Mouse (Mus musculus): ENCODE data around the gene Sik1. TPM values are rescaled to one million over a fixed set of nuclear protein-coding genes. Genes with fewer than 3 reads are reported as not detected.

Gene Sik1
- polyA plus RNA-seq, 1 experiment from 2014 or later = 7.0 TPM

DNA sequence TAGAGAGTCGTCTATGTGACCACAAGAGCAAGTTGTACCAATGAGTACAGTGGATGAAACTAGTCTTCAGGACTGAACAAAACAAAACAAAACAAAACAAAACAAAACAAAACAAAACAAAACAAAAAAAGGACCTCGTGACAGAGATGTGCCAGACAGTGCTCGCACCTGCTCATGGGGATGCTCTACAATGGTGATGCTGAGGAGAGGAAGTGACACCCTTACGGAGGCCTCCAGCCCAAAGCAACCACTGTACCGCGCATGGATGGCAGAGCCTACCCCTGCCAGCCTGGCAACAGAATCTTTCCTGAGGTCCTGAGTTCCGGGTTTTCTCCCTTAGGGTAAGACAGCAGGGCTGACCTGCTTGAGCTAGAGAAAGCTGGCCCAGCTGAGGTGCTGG lies 46.5 kb downstream of the Sik1 start:
- Histone ChIP-seq H3K27me3 (replicated peaks) (no peaks in the 10 kb centered on the region), H3K9me3 (replicated peaks) (no peaks in the 10 kb centered on the region), H3K27ac (no peak overlapping the region), H3K4me1 (peaks cover 10% of the 10 kb centered on the region; the same call in 1 of the 2 replicates), H3K9ac (no peak overlapping the region), H3K36me3 (no peaks in the 10 kb centered on the region), H3K4me2 (no peak overlapping the region), H3K4me3 (no peak overlapping the region)
- ATAC-seq = no peak
- 69% methylated on average over 7 of the region's 7 CpGs for WGBS (ENCODE audit: insufficient replicate concordance)

DNA sequence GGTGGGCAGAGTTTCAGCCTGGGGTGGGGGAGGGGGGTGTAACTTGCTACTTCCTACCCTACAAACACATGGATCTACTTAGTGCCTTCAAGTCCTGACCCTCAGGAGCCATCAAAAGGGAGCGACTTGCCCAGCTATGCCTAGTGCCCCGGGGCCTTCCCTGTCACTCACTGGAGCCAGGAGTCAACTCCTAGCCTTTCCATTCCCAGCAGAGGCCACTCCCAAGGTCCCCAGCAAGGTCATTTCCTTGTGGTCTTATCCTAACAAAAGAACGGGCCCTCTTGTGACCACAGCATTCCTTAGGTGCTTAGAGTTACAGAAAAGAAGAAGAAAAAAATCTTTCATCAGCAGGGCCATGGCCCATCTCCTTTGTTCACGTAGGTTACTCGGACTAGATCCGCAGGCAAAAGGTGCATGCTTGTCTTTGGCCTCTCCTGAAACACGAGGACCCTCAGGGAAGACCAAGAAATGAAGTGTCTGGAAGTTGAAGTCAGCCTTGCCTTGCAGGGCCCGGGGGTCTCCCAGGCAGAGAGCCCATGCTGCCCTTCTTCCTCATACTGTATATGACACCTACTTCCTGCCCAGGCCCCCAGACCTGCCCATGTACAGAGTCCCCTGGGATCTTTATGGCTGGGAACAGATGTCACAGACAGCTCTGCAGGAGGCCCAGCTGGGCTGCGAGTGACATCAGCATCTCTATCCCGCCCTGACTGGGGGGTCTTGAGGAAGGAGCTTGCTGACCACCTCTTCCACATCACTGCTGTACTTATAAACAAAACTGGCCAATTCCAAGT lies 47.3 kb downstream of the Sik1 start:
- Histone ChIP-seq H3K36me3 (no peaks in the 10 kb centered on the region), H3K27ac (no peak overlapping the region), H3K27me3 (replicated peaks) (no peaks in the 10 kb centered on the region), H3K9me3 (replicated peaks) (no peaks in the 10 kb centered on the region), H3K4me2 (no peak overlapping the region), H3K4me3 (no peak overlapping the region), H3K9ac (no peak overlapping the region), H3K4me1 (peaks cover 10% of the 10 kb centered on the region; the same call in 1 of the 2 replicates)
- WGBS (ENCODE audit: insufficient replicate concordance) = 50% methylated on average over 10 of the region's 10 CpGs
- no peak for ATAC-seq

DNA sequence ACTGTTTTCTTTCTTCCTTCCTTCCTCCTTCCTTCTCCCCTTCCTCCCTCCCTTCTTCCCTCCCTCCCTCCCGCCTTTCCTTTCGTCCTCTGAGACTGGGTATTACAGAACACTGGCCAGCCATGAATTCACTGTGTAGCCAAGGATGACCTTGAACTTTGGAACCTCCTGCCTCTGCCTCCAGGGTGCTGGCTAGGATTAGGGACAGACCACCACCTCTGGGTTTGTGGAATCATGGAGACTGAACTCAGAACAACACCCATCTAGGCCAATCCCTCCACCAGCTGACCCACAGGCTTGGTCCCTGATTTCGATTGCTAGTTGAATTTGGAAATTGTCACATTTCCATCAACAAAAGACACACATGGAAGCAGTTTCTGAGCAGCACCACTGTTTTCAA lies 49.1 kb downstream of the Sik1 start:
- 56% methylated on average over 3 of the region's 3 CpGs for WGBS (ENCODE audit: insufficient replicate concordance)
- H3K36me3 ChIP-seq = no peaks in the 10 kb centered on the region
- H3K9ac ChIP-seq = no peak overlapping the region
- no peak overlapping the region for H3K4me2 ChIP-seq
- no peak for ATAC-seq
- H3K27me3 ChIP-seq (replicated peaks) = no peaks in the 10 kb centered on the region
- peaks cover 10% of the 10 kb centered on the region; the same call in 1 of the 2 replicates for H3K4me1 ChIP-seq
- no peak overlapping the region for H3K27ac ChIP-seq
- H3K9me3 ChIP-seq (replicated peaks) = no peaks in the 10 kb centered on the region
- no peak overlapping the region for H3K4me3 ChIP-seq

DNA sequence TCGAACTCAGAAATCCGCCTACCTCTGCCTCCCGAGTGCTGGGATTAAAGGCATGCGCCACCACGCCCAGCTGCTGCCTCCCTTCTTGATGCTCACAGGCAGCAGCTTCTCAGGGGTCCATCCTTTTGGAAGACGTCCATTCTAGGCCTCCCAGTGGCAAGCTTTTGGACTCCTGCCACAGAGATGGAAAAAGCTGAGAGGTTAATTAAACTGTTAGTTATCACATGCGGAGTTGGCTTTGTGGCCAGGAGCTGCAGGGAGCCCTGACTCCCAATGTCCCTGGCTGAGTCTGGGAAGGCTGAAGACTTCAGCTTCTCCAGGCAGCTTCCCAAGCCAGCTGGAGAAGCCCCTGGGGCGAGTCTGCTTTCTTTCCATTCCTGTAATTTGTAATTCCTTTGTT lies 49.6 kb downstream of the Sik1 start:
- no peak overlapping the region for H3K4me3 ChIP-seq
- no peaks in the 10 kb centered on the region for H3K27me3 ChIP-seq (replicated peaks)
- H3K9ac ChIP-seq = no peak overlapping the region
- H3K36me3 ChIP-seq = no peaks in the 10 kb centered on the region
- no peak overlapping the region for H3K4me2 ChIP-seq
- H3K9me3 ChIP-seq (replicated peaks) = no peaks in the 10 kb centered on the region
- WGBS (ENCODE audit: insufficient replicate concordance) = 54% methylated on average over 8 of the region's 8 CpGs
- H3K4me1 ChIP-seq = peaks cover 10% of the 10 kb centered on the region; the same call in 1 of the 2 replicates
- no peak overlapping the region for H3K27ac ChIP-seq
- ATAC-seq = no peak

DNA sequence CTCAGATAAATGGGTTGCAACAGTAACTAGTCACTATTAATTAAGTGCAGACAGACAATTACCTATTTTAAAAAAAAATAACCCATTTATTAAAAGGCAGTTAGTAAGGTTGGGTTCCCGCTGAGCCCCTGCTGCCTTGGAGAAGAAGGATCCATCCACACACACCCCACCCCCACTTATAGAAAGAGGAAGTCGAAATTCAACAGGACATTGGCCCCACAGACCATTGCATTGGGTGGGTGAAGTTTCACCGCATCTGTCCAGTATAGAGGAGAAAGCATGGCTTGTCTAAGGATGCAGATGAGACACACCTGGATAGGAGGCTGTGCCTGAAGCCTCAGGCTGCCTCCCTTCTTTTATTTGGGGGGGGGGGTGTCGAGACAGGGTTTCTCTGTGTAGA lies 50.0 kb downstream of the Sik1 start:
- 23% methylated on average over 4 of the region's 4 CpGs for WGBS (ENCODE audit: insufficient replicate concordance)
- no peaks in the 10 kb centered on the region for H3K27me3 ChIP-seq (replicated peaks)
- H3K4me2 ChIP-seq = no peak overlapping the region
- no peak for ATAC-seq
- H3K36me3 ChIP-seq = no peaks in the 10 kb centered on the region
- no peak overlapping the region for H3K4me3 ChIP-seq
- H3K4me1 ChIP-seq = peaks cover 10% of the 10 kb centered on the region; the same call in 1 of the 2 replicates
- H3K9me3 ChIP-seq (replicated peaks) = no peaks in the 10 kb centered on the region
- H3K27ac ChIP-seq = no peak overlapping the region
- H3K9ac ChIP-seq = no peak overlapping the region

DNA sequence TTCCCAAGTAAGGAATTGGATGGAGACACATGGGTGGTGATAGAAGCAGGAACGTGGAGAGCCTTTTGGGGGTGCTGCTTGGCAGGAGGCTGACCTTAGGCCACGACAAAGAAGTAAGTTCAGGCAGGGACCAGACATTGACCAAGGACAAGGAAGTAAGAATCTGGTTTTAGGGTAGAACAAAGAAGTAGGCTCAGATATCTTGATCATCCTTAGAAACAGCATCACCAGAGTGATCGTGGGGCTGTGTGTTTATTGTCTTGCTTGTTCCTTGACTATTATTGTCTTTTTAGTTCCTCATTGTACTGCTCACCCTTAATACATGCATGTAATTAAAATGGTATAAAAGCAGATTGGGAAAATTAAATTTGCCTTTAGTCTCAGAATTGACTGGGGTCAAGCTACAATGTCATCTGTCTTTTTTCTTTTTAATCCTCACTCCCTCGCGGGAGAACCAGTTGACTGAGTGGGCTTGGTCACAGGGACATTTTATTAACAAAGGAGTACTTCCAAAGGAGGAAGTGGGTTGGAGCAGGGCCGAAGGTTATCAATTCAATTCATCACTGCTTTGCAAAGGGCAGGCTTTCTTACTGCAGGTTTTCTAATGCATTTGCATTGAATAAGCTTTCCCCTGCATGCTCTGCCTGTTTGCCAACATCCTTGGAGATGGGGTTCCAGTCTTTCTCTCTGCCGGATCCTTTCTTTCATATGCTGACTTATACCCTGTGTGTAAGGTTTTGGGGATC lies 53.2 kb downstream of the Sik1 start:
- no peak overlapping the region for H3K4me2 ChIP-seq
- H3K27ac ChIP-seq = no peak overlapping the region

DNA sequence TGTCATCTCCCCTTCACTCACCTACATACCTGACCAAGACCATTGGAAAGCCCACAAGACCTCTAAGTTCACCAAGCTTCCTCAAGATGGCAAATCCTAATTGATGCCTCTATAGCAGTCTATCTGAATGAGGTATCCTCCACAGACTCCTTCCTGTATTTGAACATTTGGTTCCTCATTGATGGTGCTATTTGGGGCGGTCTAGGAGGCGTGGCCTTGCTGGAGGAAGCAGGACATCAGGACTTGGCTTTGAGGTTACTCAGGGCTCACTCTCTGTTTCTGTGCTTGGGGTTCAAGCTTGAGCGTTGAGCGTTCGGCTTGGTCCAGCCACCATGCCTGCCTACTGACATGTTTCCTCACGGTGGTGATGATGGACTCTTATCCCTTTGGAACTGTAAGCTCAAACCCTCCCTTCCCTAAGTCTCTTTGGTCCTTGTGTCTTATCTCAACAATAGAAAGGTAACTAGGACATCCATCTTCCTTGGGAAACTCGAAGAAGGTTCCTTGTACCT lies 54.7 kb downstream of the Sik1 start:
- Histone ChIP-seq H3K27me3 (replicated peaks) (no peaks in the 10 kb centered on the region), H3K4me1 (peaks cover 3% of the 10 kb centered on the region; the same call in 1 of the 2 replicates), H3K9me3 (replicated peaks) (no peaks in the 10 kb centered on the region), H3K27ac (no peak overlapping the region), H3K36me3 (no peaks in the 10 kb centered on the region), H3K9ac (no peak overlapping the region), H3K4me3 (no peak overlapping the region), H3K4me2 (no peak overlapping the region)
- no peak for ATAC-seq
- 47% methylated on average over 7 of the region's 7 CpGs for WGBS (ENCODE audit: insufficient replicate concordance)

More for the DNA sequence above, 53.2 kb downstream of the Sik1 start:
- no peaks in the 10 kb centered on the region for H3K27me3 ChIP-seq (replicated peaks)
- no peak for ATAC-seq
- no peaks in the 10 kb centered on the region for H3K36me3 ChIP-seq
- H3K4me3 ChIP-seq = no peak overlapping the region
- H3K9me3 ChIP-seq (replicated peaks) = no peaks in the 10 kb centered on the region
- H3K9ac ChIP-seq = no peak overlapping the region
- 36% methylated on average over 7 of the region's 7 CpGs for WGBS (ENCODE audit: insufficient replicate concordance)
- H3K4me1 ChIP-seq = peaks cover 10% of the 10 kb centered on the region; the same call in 1 of the 2 replicates

DNA sequence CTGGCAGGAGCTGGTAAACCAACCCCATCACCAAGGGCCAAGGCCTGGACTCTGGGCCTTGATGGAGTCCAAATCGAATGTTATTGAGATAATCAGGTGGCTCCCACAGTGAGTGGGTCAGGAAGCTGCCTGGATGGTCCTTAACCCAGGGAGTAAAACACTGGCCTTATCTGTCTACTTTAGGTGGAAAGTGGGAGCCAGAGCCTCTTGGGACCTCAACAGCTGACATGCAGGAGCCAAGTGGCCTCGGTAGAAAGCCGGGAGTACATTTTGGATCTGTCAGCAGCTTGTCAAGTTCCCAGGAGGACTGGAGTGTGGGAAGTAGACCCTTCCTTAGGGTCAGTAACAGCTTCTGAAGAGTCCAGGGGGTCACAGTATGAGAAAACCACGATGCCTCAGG lies 59.7 kb downstream of the Sik1 start:
- Histone ChIP-seq H3K4me2 (no peak overlapping the region), H3K27me3 (replicated peaks) (peaks cover 6% of the 10 kb centered on the region; the same call in 1 of the 2 replicates), H3K4me3 (no peak overlapping the region), H3K36me3 (no peaks in the 10 kb centered on the region), H3K9ac (no peak overlapping the region), H3K4me1 (peaks cover 1% of the 10 kb centered on the region; the same call in 1 of the 2 replicates), H3K9me3 (replicated peaks) (no peaks in the 10 kb centered on the region), H3K27ac (no peak overlapping the region)
- 65% methylated on average over 4 of the region's 4 CpGs for WGBS (ENCODE audit: insufficient replicate concordance)
- ATAC-seq = no peak

Other genes with a start within 250 kb of the Sik1 start
- 6.3 TPM in 2 replicates for gene Cbs, start 218.6 kb downstream of the Sik1 start, polyA plus RNA-seq (2016; fragmentation: Nextera tagmentation; extraction: Ambion mirVana)
- gene U2af1, start 196.9 kb downstream of the Sik1 start, polyA plus RNA-seq (2016; fragmentation: Nextera tagmentation; extraction: Ambion mirVana) = 258 and 270 TPM in 2 replicates
- gene Cryaa, start 178.0 kb downstream of the Sik1 start, polyA plus RNA-seq (2016; fragmentation: Nextera tagmentation; extraction: Ambion mirVana) = 0.16 TPM in 1 of 2 replicates, not detected in the other
- gene Rrp1b, start 180.3 kb upstream of the Sik1 start, polyA plus RNA-seq (2016; fragmentation: Nextera tagmentation; extraction: Ambion mirVana) = 51.6 and 51.7 TPM in 2 replicates
- gene Hsf2bp, start 180.5 kb upstream of the Sik1 start, polyA plus RNA-seq (2016; fragmentation: Nextera tagmentation; extraction: Ambion mirVana) = 0.13 and 0.14 TPM in 2 replicates